Mouse (Mus musculus): ENCODE measurements around the gene Ntrk3. TPM values are rescaled to one million over a fixed set of nuclear protein-coding genes. Genes with fewer than 3 reads are reported as not detected.

Gene Ntrk3
- polyA plus RNA-seq, 1 experiment from 2014 or later, result 0.12 TPM

GRCm38 (mm10) chr7:78507032-78507611 is 230.7 kb downstream of the Ntrk3 start:
- no peak overlapping the region for H3K27ac ChIP-seq (replicated peaks)
- no peaks in the 10 kb centered on the region for H3K4me1 ChIP-seq (replicated peaks)
- H3K9ac ChIP-seq, result no peak overlapping the region
- H3K4me3 ChIP-seq (replicated peaks), result no peak overlapping the region
- H3K36me3 ChIP-seq (replicated peaks), result no peaks in the 10 kb centered on the region
- 41% methylated on average over 2 of the region's 2 CpGs for WGBS (ENCODE audit: insufficient replicate concordance)
- no peaks in the 10 kb centered on the region for H3K27me3 ChIP-seq
- H3K9me3 ChIP-seq (replicated peaks), result no peaks in the 10 kb centered on the region
- no peak overlapping the region for H3K4me2 ChIP-seq
- no peak for ATAC-seq (ENCODE audit: insufficient read depth)

- H3K4me3 ChIP-seq (replicated peaks), result no peak overlapping the region
- 68% methylated on average over 5 of the region's 5 CpGs for WGBS (ENCODE audit: insufficient replicate concordance)
Observed at GRCm38 (mm10) chr7:78500863-78501262, 236.9 kb downstream of the Ntrk3 start.

GRCm38 (mm10) chr7:78499970-78500369 is 237.8 kb downstream of the Ntrk3 start:
- Histone ChIP-seq H3K4me3 (replicated peaks) (no peak overlapping the region), H3K36me3 (replicated peaks) (no peaks in the 10 kb centered on the region), H3K4me1 (replicated peaks) (no peaks in the 10 kb centered on the region), H3K27ac (replicated peaks) (no peak overlapping the region), H3K9me3 (replicated peaks) (no peaks in the 10 kb centered on the region), H3K4me2 (no peak overlapping the region), H3K27me3 (no peaks in the 10 kb centered on the region), H3K9ac (no peak overlapping the region)
- no peak for ATAC-seq (ENCODE audit: insufficient read depth)
- 42% methylated on average over 1 of the region's 1 CpGs for WGBS (ENCODE audit: insufficient replicate concordance)

More at GRCm38 (mm10) chr7:78500863-78501262, 236.9 kb downstream of the Ntrk3 start:
- H3K27ac ChIP-seq (replicated peaks), result no peak overlapping the region
- H3K36me3 ChIP-seq (replicated peaks), result no peaks in the 10 kb centered on the region
- no peak for ATAC-seq (ENCODE audit: insufficient read depth)
- H3K4me2 ChIP-seq, result no peak overlapping the region
- no peak overlapping the region for H3K9ac ChIP-seq
- H3K27me3 ChIP-seq, result no peaks in the 10 kb centered on the region
- H3K4me1 ChIP-seq (replicated peaks), result no peaks in the 10 kb centered on the region
- H3K9me3 ChIP-seq (replicated peaks), result no peaks in the 10 kb centered on the region

- no peaks in the 10 kb centered on the region for H3K27me3 ChIP-seq
- H3K4me1 ChIP-seq (replicated peaks), result no peaks in the 10 kb centered on the region
- H3K36me3 ChIP-seq (replicated peaks), result no peaks in the 10 kb centered on the region
- H3K27ac ChIP-seq (replicated peaks), result no peak overlapping the region
- no peak overlapping the region for H3K4me3 ChIP-seq (replicated peaks)
- no peak overlapping the region for H3K9ac ChIP-seq
- H3K4me2 ChIP-seq, result no peak overlapping the region
- no peaks in the 10 kb centered on the region for H3K9me3 ChIP-seq (replicated peaks)
- 66% methylated on average over 4 of the region's 4 CpGs for WGBS (ENCODE audit: insufficient replicate concordance)
- no peak for ATAC-seq (ENCODE audit: insufficient read depth)
Observed at GRCm38 (mm10) chr7:78498356-78498755, 239.5 kb downstream of the Ntrk3 start.

- Histone ChIP-seq H3K4me1 (replicated peaks) (no peaks in the 10 kb centered on the region), H3K27ac (replicated peaks) (no peak overlapping the region), H3K9ac (no peak overlapping the region), H3K4me2 (no peak overlapping the region), H3K27me3 (no peaks in the 10 kb centered on the region), H3K36me3 (replicated peaks) (no peaks in the 10 kb centered on the region), H3K4me3 (replicated peaks) (no peak overlapping the region), H3K9me3 (replicated peaks) (no peaks in the 10 kb centered on the region)
- ATAC-seq (ENCODE audit: insufficient read depth), result no peak
- WGBS (ENCODE audit: insufficient replicate concordance), result 37% methylated on average over 7 of the region's 7 CpGs
Observed at GRCm38 (mm10) chr7:78497819-78498218, 240.0 kb downstream of the Ntrk3 start.

GRCm38 (mm10) chr7:78493591-78493990 is 244.2 kb downstream of the Ntrk3 start:
- Histone ChIP-seq H3K36me3 (replicated peaks) (no peaks in the 10 kb centered on the region), H3K9ac (no peak overlapping the region), H3K9me3 (replicated peaks) (no peaks in the 10 kb centered on the region), H3K27ac (replicated peaks) (no peak overlapping the region), H3K27me3 (no peaks in the 10 kb centered on the region), H3K4me3 (replicated peaks) (no peak overlapping the region), H3K4me2 (no peak overlapping the region), H3K4me1 (replicated peaks) (no peaks in the 10 kb centered on the region)
- no peak for ATAC-seq (ENCODE audit: insufficient read depth)
- WGBS (ENCODE audit: insufficient replicate concordance), result 66% methylated on average over 7 of the region's 7 CpGs

GRCm38 (mm10) chr7:78491176-78491575 is 246.6 kb downstream of the Ntrk3 start:
- Histone ChIP-seq H3K27ac (replicated peaks) (no peak overlapping the region), H3K36me3 (replicated peaks) (no peaks in the 10 kb centered on the region), H3K4me2 (no peak overlapping the region), H3K4me3 (replicated peaks) (no peak overlapping the region), H3K9ac (no peak overlapping the region), H3K27me3 (no peaks in the 10 kb centered on the region), H3K4me1 (replicated peaks) (no peaks in the 10 kb centered on the region), H3K9me3 (replicated peaks) (no peaks in the 10 kb centered on the region)
- 49% methylated on average over 7 of the region's 7 CpGs for WGBS (ENCODE audit: insufficient replicate concordance)
- no peak for ATAC-seq (ENCODE audit: insufficient read depth)

GRCm38 (mm10) chr7:78484290-78484689 is 253.5 kb downstream of the Ntrk3 start:
- H3K27me3 ChIP-seq, result no peaks in the 10 kb centered on the region
- H3K4me3 ChIP-seq (replicated peaks), result no peak overlapping the region
- WGBS (ENCODE audit: insufficient replicate concordance), result 77% methylated on average over 2 of the region's 2 CpGs
- ATAC-seq (ENCODE audit: insufficient read depth), result no peak
- H3K4me1 ChIP-seq (replicated peaks), result no peaks in the 10 kb centered on the region
- no peak overlapping the region for H3K27ac ChIP-seq (replicated peaks)
- H3K9ac ChIP-seq, result no peak overlapping the region
- no peak overlapping the region for H3K4me2 ChIP-seq
- H3K9me3 ChIP-seq (replicated peaks), result no peaks in the 10 kb centered on the region
- no peaks in the 10 kb centered on the region for H3K36me3 ChIP-seq (replicated peaks)

GRCm38 (mm10) chr7:78483729-78484128 is 254.1 kb downstream of the Ntrk3 start:
- ATAC-seq (ENCODE audit: insufficient read depth), result no peak
- Histone ChIP-seq H3K27me3 (no peaks in the 10 kb centered on the region), H3K27ac (replicated peaks) (no peak overlapping the region), H3K4me1 (replicated peaks) (no peaks in the 10 kb centered on the region), H3K9me3 (replicated peaks) (no peaks in the 10 kb centered on the region), H3K36me3 (replicated peaks) (no peaks in the 10 kb centered on the region), H3K4me3 (replicated peaks) (no peak overlapping the region), H3K9ac (no peak overlapping the region), H3K4me2 (no peak overlapping the region)
- WGBS (ENCODE audit: insufficient replicate concordance), result 70% methylated on average over 3 of the region's 3 CpGs

GRCm38 (mm10) chr7:78483061-78483460 is 254.8 kb downstream of the Ntrk3 start:
- no peak overlapping the region for H3K4me3 ChIP-seq (replicated peaks)
- no peak for ATAC-seq (ENCODE audit: insufficient read depth)
- 57% methylated on average over 2 of the region's 2 CpGs for WGBS (ENCODE audit: insufficient replicate concordance)
- no peaks in the 10 kb centered on the region for H3K27me3 ChIP-seq
- no peak overlapping the region for H3K4me2 ChIP-seq
- no peaks in the 10 kb centered on the region for H3K4me1 ChIP-seq (replicated peaks)
- no peak overlapping the region for H3K27ac ChIP-seq (replicated peaks)
- H3K36me3 ChIP-seq (replicated peaks), result no peaks in the 10 kb centered on the region
- no peak overlapping the region for H3K9ac ChIP-seq
- H3K9me3 ChIP-seq (replicated peaks), result no peaks in the 10 kb centered on the region

GRCm38 (mm10) chr7:78478881-78479280 is 258.9 kb downstream of the Ntrk3 start:
- Histone ChIP-seq H3K9ac (no peak overlapping the region), H3K4me2 (no peak overlapping the region)
- 71% methylated on average over 2 of the region's 2 CpGs for WGBS (ENCODE audit: insufficient replicate concordance)

GRCm38 (mm10) chr7:78471755-78472154 is 266.1 kb downstream of the Ntrk3 start:
- Histone ChIP-seq H3K4me1 (replicated peaks) (no peaks in the 10 kb centered on the region), H3K9ac (no peak overlapping the region), H3K36me3 (replicated peaks) (no peaks in the 10 kb centered on the region), H3K9me3 (replicated peaks) (no peaks in the 10 kb centered on the region), H3K27ac (replicated peaks) (no peak overlapping the region), H3K4me3 (replicated peaks) (no peak overlapping the region), H3K4me2 (no peak overlapping the region), H3K27me3 (no peaks in the 10 kb centered on the region)
- 68% methylated on average over 4 of the region's 4 CpGs for WGBS (ENCODE audit: insufficient replicate concordance)
- ATAC-seq (ENCODE audit: insufficient read depth), result no peak

More at GRCm38 (mm10) chr7:78478881-78479280, 258.9 kb downstream of the Ntrk3 start:
- Histone ChIP-seq H3K36me3 (replicated peaks) (no peaks in the 10 kb centered on the region), H3K4me1 (replicated peaks) (no peaks in the 10 kb centered on the region), H3K9me3 (replicated peaks) (no peaks in the 10 kb centered on the region), H3K27me3 (no peaks in the 10 kb centered on the region), H3K4me3 (replicated peaks) (no peak overlapping the region), H3K27ac (replicated peaks) (no peak overlapping the region)
- no peak for ATAC-seq (ENCODE audit: insufficient read depth)

Measured in liver, embryonic 15.5 days (tissue).